Mouse (Mus musculus) hindbrain, embryonic 15.5 days (tissue): ENCODE results near the gene Ddx25. TPM values are rescaled to one million over a fixed set of nuclear protein-coding genes. Genes with fewer than 3 reads are reported as not detected.

Source experiments
- polyA plus RNA-seq: library from polyadenylated mRNA; unstranded; fragments of >200 nt; fragmentation: Nextera tagmentation; extraction: Ambion mirVana; gene quantifications from 2 replicates; pipeline ENCODE4 v1.2.1, GENCODE M21; 2015

The Ddx25 gene
- polyA plus RNA-seq, 1 experiment from 2014 or later = 28.7 TPM

Other genes starting within 250 kb of the Ddx25 start
- 2.8 and 5.2 TPM in 2 replicates for gene Cdon, start 137.4 kb downstream of the Ddx25 start, polyA plus RNA-seq
- gene Gm1113, start 40.3 kb downstream of the Ddx25 start, polyA plus RNA-seq = not detected in 2 replicates
- 15.6 and 16.6 TPM in 2 replicates for gene Pus3, start 67 bp upstream of the Ddx25 start, polyA plus RNA-seq
- 0.94 and 0.97 TPM in 2 replicates for gene Pate2, start 11.8 kb upstream of the Ddx25 start, polyA plus RNA-seq
- 15.3 and 16.2 TPM in 2 replicates for gene Hyls1, start 11.9 kb upstream of the Ddx25 start, polyA plus RNA-seq
- gene Pate4, start 53.4 kb upstream of the Ddx25 start, polyA plus RNA-seq = not detected in 2 replicates
- not detected in 2 replicates for gene Pate3, start 89.7 kb upstream of the Ddx25 start, polyA plus RNA-seq
- 0.09 TPM in 1 of 2 replicates, not detected in the other for gene Pate1, start 128.9 kb upstream of the Ddx25 start, polyA plus RNA-seq
- not detected in 2 replicates for gene Gm17677, start 182.5 kb upstream of the Ddx25 start, polyA plus RNA-seq
- gene Gm17727, start 219.6 kb upstream of the Ddx25 start, polyA plus RNA-seq = not detected in 2 replicates
- gene Gm27235, start 231.6 kb upstream of the Ddx25 start, polyA plus RNA-seq = not detected in 2 replicates
- not detected in 2 replicates for gene D730048I06Rik, start 231.6 kb upstream of the Ddx25 start, polyA plus RNA-seq